Mouse (Mus musculus): Measurements from ENCODE around the gene Focad.

- TF ChIP-seq CTCF (conservative IDR thresholded peaks at IDR 0.05; ENCODE audit: insufficient read depth, insufficient read length, low read depth, low read length), result no peak
- TF ChIP-seq POLR2A (IDR thresholded peaks at IDR 0.05; ENCODE audit: low read depth, low read length), result no peak
These were observed 69.2 kb downstream of the Focad start for GRCm38 (mm10) chr4:88163511-88164247.

Measured in kidney, adult 2 months (tissue).